Mouse (Mus musculus) c-Kit-positive CD71-positive TER-119-positive erythroid progenitor cells, embryonic 14.5 days (primary cell): Measurements from ENCODE around the gene Gm21981.
A peak's percentile ranks its signal among the peaks of the same experiment; 100 is the strongest.

ENCODE experiments used
- DNase-seq: peaks from one replicate; pipeline ENCODE4 v3.0.0-alpha.2; 2013; ENCODE audit warnings: low spot score

The Gm21981 gene

DNA sequence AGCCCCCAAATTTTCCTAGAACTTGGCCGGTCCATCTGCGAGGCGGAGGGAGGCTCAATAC, at the start of gene Gm21981:
Gene Gm21981 (minus strand): TSS at position 14 of the 61 bp plus-strand sequence.
- no peak for DNase-seq

DNA sequence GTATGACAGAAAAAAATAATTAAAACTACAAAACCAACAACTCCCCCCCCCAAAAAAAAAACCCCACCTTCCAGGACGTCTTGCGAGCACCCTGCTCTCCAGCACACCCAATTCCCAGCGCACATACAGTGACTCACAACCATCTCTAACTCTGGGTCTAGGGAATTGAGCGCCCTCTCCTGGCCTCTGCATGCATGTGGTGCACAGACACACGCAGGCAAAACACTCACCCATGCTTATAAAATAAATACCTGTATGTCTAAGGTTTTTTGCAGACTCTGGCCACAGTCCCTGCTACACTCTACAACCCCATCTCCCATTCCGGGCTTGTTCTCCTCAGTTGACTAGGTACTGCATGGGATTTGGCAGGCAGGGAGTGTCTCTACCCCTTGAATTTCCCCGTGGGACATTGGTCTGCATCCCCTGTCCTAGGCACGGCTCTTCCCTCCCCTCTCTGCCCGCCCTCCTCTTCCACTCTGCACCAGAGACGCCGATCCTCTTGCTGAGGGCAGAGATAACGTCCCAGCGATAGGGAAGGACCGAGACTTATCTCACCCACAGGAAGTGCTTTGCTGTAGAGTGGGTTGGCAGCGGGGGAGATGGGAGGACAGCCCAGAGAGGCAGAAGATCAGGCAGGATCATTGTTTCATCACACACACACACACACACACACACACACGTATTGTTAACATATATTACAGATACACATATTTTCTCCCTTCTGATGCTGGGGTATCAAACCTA, 48.9 kb upstream of the Gm21981 start:
- peak; percentile 56 for DNase-seq

DNA sequence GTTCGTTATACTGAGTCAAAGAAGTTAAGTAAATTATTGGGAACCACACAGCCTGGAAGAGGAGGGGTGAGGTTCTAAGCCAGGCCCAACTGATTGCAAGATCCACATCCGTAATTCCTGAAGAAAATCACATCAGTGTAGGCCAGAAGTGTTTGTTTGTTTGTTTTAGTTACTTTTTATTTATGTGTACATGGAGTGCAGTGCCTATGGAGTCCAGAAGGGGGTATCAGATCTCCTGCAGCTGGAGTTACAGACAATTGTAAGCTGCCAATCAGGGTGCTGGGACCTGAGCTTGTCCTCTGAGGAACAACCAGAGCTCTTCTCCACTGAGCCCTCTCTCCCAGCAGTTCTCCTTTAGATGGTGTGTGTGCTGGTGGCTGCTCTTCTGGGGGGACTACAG, 45.9 kb upstream of the Gm21981 start:
- no peak for DNase-seq

DNA sequence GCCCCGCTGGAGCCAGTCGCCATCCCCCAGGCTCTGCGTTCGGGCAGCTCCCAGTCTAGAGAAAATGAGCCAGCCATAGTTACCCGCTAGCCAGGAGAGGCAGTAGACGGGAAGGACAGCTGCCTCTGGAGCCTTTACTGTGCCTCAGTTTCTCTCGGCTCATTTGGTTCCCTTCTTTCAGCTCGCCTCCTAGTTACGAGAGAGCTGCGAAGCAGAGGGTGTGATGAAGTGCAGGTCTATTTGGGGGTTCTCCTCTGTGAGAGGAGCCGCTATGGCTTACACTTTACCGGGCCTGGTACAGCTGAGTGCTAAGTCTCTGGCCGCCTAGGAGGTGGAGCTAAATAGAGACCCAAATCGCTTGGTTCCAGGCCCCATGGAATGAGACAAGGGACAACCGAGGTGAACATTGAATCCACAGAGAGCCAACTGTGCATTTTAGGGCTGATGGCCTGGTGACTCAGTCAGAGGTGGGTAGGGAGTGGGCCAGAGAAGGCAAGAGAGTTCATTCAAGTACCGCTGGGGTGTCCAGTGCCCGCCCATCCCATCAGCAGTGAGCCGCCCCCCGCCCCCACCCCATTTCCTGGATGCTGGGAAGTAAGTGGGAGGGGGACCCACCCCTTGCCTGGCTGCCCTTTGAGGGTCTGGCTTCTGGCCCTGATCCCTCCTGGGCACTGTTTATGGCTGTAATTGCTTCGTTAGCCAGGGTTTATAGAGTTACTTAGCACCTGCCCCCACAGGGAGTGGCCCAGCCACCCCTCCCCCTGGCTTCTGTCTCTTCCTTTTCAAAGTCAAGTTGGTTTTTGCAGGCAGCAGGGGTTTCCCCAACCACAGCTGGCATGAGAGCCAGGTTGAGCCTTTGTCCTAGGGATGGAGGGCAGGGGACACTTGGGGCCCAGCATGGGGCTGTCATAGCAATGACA, 44.9 kb upstream of the Gm21981 start:
- DNase-seq, result no peak

DNA sequence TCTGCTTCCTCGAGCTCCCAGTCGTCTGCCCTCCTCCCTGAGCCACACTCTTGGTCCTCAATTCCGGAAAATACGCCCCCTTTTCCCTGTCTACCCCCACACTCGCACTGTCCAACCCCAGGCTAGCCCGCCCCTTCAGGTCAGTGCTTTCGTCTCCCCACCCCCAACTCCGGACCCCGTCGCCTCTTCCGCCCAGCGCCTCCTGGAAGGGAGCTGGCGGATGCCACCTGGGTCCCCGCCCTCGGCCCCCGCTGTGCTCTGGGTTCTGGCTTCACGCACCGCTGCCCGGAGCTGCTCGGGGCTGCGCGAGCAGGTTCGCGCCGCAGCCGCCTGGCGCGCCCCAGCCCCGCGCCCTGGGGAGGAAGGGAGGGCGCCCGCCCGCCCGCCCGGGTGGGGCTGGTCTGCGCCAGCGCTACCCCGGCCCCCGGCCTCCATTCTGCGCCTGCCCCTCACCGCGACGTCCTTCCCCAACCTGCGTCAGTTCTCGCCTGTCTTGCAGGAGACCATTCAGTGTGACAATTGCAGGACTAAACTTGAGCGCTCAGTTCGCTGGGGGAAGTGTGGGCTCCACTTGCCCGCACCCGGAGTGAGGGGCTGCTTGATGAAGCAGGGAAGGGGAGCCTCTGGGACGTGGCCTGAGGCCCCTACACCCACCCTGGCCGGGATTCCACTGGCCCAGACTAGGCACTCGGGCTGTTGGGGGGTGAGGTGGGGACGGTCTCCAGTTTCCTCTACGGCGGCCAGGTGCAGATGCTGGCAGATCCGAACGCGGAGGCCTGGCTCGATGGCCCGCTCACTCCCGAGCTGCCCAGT, 44.0 kb upstream of the Gm21981 start:
- DNase-seq, result no peak

DNA sequence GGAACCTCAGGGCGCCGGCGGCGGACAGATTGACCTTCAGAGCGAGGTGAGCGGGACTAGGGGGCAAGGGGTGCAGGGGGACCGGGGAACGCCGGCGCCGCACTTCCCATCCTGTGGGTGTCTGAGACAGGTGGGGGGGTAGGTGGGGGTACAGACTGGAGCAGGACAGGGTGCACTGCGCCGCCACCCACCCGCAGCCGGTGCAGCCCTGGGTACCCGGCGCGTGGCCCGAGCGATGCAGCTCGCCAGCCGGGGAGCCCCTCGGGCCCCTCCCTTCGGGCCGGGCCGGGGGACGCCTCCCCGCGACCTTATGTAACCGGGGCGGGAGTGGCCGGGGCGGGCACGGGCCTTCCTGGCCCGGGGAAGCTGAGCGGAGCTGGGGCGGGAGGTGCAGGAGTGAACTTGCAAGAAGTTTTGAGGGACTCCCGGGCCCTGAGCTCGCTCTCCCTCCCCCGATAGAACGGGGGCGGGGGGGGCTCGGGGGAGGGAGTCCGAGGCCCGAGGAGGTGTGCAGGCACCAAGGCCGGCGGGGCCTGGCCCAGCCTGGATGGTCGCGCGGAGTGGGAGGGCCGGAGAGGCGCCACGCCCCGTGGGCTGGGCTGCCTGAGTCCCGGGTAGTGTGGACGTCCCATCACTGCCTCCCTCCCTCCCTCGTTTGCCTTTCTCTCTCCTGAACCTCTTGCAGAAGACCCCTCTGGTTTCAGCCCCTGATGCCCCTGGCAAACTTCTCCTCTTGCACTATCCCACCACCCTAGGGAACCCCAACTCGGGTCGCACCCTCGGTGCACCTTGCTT, 43.2 kb upstream of the Gm21981 start:
- DNase-seq, result peak; percentile 45

DNA sequence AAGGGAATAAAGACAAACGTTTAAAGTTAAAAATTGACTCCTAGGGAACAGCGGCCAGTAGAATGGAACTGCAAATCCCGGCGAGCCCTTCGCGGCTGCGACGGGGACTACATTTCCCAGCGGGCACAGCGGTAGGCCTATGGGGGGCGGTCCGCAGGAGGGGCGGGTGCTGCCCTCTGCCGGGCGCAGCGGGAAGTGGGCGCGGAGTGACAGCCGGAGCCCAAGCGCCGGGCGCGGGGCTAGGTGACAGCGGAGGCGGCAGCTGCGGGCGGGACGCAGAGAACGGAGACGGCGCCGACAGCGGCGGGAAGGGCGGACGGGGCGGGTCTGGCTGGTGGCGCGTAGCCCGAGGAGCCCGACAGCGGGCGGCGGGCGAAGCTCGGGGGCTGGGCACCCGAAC, 42.6 kb upstream of the Gm21981 start, which contains the start of gene Tfeb:
Gene Tfeb (plus strand): TSS at position 175 of the 400 bp plus-strand sequence.
- DNase-seq, result peak; percentile 87

DNA sequence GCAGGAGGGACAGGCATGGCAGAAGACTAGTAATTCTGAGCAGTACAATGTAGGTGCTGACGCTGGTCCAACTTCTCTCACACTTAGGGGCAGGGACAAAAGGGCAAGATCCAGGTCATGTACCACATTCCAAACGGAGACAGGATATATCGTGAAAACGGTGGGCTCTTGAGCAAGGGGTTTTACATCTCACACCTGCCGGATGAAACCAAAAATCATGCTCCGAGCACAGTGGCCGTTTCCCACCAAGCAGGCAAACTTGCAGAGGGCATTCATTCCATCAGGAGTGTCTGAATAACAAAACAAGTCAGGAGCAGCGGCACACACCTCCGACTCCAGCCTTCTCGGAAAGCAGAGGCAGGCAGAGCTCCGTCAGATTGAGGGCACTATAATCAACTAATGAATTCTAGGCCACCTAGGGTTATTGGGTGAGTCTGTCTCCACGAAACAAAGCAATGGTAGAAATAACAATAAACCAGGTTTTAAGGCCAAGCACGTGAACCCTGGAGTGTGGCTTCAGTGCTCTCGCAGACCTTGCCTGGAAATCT, 41.4 kb upstream of the Gm21981 start:
- no peak for DNase-seq

DNA sequence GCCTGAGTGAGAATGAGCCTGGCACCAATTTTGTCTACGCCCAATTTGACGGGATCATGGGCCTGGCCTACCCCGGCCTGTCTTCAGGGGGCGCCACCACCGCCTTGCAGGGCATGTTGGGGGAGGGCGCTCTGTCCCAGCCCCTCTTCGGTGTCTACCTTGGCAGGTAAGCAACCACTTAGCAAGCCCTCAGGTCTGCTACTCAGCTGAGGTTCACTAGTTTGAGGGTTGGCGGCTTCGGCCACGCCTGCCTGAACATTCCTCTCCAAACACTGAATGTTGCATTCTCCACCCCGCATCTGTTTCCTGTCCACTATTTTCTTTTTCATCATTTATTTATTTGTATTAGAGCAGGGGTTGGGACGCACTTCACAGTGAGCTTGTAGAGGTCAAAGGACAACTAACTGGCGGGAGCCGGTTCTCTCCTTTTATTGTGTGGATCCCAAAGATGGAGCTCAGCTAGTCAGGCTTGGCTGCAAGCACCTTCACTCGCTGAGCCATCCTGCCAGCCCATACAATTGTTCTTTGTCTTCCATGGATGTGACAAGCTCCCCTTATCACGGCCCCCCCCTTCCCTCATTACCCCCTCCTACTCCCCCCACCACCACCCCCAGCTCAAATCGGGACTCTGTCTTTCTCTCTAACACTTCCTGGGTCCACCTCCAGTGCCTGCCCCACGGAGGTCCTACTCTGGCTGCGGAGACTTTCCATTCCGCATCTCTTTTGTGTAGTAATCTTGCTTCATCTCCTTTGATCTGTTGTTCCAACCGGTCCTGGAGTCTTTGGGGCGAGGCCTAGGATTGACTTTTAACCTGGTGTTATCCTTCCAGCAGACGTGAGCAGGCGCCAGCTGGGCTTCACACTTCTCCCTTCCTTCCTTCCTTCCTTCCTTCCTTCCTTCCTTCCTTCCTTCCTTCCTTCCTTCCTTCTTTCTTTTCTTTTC, 36.6 kb upstream of the Gm21981 start:
- no peak for DNase-seq

DNA sequence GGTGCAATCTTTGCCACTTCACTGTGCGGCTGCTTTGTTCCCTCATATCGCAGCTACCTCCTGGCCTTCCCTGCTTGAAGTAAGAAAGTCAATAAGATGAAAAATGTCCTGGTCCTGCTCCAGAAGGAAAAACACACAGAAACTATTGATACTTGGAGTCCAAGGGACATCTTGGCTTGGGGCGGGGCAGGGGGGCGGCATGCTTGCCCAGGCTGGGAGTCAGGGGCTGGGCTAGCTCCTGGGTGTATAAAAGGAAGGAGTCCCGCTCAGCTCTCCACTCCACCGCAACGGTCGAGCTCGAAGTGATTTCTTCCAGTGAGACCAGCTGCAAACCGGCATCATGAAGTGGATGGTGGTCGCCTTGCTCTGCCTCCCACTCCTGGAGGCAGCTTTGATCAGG, 32.3 kb upstream of the Gm21981 start, which contains the start of gene Pgc:
Gene Pgc (plus strand): TSS at position 277 of the 400 bp plus-strand sequence.
- DNase-seq, result no peak

DNA sequence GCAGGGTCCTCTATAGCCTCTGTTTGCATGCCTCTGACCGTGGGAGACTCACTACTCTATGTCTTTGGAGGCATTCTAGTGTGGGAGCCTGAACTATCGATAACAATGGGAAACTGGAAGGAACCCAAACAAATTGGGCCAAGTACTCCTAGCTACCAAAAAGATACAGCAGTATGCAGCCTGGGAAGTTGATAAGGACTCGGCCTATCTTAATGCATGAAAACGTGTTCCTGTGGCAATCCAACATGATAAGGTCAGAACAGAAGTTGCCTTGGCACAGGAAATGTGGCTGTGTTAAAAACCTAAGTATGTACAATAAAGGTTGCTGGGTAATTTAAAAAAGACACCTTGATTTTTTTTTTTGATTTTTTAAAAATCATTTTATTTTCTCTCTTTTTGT, 26.9 kb upstream of the Gm21981 start:
- DNase-seq, result no peak

DNA sequence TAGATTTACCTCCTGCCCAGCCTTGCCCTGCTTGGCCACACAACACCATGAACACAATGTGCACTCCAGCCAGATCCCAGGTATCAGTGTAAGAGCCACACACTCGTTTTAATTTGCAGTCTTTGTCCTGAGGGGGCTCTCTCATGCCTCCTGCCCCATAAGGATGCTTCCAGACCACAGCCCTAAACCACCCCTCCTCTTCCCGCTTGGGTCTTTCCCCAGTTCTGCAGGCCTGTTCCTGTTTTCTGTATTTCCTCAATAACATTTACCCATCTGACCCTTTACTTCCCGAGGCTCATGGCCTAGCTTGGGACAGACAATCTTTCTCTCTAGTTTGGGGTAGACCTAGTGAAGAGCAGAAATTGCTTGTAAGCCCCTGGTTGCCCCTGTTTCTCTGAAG, 20.8 kb upstream of the Gm21981 start:
- DNase-seq, result no peak

DNA sequence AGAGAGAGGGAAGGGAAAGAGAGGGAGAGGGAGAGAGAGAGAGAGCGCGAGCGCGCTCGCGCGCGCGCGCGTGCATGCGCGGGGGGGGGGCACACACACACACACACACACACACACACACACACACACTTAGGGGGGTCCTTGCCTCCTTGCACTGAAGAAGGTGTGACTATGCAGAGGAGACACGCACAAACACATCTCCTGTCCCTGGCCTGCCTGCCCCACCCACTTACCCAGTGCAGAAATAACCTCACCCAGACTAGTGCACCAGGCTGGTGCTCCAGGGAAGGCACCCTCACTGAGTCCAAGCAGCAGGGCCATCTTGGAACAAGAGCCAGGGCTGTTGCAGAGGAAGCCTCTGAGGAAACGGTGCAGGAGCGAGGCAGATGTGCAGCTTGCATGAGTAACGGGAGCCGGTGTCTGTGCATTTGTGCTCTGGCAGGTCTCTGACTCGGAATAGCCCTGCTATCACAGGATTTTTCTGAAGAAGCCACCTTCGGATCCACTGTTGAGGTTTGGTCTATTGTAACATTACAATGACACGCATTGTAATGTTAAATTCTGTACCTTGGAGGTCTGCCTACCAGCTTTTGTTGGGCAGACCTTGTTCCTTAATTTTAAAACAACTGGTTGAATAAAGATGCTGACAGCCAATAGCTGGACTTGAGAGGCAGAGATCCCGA, 18.8 kb upstream of the Gm21981 start:
- DNase-seq, result no peak

DNA sequence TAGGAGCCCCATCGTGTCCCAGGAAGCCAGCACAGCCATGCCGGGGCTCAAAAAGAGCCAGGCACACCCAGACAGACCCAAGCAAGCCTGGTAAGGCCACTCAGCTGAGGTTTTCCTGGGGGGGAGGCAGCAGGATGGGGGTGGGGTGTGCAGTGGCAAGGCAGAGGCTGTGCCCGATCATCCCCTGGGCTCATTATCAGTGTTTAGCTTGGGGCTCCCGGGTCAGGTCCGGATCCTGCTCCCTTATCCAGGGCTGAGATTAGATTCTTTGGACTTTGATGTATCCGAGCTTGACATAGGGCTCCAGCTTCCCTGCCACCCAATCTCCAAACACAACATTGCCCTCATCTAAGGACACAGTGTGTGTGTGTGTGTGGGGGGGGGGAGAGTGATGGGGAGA, 17.6 kb upstream of the Gm21981 start:
- DNase-seq, result no peak

DNA sequence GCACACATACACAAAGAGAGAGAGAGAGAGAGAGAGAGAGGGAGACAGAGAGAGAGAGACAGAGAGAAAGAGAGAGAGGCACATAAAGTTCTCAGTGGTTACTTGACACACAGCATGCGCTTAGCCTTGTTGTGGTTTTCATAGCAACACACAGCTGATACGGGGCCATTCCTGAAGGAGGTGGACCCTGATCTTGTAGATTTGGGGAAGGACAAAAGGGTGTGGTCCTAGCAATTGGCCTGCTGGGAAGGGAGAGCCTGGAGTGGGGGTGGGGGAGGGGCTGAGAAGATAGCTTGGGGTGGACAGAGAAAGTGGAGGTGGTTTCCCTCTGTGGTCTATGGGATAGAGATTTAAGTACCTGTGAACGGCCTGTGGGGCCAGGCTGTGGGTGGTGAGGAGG, 15.8 kb upstream of the Gm21981 start:
- no peak for DNase-seq

DNA sequence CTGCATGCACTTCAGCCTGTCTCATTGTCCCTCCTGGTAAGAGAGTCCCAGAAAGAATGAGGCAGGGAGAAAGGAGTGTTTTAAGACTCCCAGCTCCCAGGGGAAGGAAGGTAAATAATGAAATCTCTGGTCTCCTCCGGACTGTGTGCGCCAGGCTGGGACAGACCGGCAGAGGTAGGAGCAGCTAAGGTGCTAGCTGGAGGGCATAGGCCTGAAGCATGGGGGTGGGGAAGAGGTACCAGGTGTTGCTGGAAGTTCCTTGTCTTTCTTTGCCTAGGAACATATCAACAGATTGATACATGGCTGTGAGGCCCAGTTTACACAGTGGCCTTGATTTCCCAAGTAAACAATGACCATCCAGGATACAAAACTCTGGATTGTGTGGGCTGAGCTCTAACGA, 14.7 kb upstream of the Gm21981 start:
- no peak for DNase-seq

DNA sequence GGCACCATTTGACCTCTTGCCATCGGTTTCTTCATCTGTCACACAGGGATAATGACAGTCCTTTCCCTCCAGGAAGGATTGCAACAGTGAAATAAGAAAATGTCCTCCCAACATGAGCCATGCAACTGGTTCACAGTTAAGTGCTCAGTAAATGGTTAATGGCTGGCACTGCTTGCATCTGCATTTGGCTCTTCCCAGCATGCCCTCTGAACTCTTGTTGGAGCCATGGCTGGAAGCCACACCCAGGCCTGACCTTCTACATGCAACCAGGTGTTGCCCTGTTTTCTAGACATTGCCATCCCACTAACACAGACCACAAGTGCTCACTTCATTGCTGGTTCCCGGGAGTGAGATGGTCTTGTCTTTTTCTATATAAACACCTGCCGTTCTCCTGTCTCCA, 13.7 kb upstream of the Gm21981 start:
- no peak for DNase-seq

DNA sequence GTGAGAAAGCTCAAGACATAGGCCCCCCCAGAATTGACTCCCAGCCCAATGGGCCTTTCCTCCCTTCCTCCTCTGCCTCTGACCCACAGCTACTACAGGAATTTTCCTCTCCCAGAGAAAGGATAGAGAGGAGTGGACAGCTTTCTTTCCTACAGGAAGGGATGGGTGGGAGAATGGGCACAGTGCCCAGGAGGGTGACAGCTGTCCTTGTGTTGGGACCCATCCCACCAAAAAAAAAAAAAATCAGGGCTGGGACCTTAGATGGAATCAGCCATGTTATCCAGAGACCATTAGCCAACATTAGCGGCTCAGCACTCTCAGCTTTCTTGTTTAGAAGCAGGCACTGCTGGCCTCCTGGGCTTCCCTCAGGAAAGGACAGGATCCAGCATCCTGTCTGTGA, 11.9 kb upstream of the Gm21981 start:
- DNase-seq, result no peak

DNA sequence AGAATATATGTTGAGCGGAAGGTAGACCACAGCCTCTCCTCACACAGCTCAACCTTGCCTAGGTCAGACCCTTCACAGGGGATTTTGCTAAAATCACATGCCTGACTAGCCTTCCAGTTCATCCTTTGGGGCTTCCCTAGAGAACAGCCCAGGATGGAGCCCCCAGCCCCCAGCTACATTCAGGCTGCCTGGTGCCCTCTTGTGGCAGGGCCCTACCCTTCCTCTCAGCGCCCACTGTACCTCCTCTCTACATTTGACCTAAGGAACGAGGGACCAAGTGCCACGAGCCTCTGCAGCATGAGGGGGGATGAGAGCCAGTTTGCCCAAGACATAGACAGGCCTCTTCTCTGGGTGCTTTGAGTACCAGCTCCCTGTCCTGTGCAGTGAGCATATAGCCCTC, 10.4 kb upstream of the Gm21981 start:
- no peak for DNase-seq

DNA sequence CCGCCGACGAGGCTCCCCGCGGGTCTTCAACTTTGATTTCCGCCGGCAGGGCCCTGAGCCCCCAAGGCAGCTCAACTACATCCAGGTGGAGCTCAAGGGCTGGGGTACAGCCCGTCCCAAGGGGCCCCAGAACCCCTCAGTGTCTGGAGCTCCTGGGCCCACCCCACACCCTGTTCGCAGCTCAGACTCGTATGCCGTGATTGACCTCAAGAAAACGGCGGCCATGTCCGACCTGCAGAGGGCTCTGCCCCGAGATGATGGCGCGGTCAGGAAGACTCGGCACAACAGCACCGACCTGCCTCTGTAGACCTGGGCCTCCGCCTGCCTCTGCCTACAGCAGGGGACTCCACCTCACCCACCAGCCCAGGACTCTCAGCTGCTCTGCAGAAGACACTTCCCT, 9.3 kb upstream of the Gm21981 start:
- no peak for DNase-seq
